Mouse (Mus musculus): Measurements from ENCODE around the gene Tmem97.

Tmem97 gene

GRCm38 (mm10) chr11:78531515-78531914 lies 19.1 kb downstream of the Tmem97 start:
- ChIA-PET POLR2A (interaction anchor here in 2 of 4 experiments (0.8 to 1.8 kb wide), 4 partner anchors 10 to 20 kb away, joined by 3 to 7 read pairs (median 4); partner anchors contain the start of genes Poldip2 (in 2 of the 2) and Tmem199 (in 2 of the 2)), CTCF (interaction anchor here in 2 of 4 experiments (0.6 to 0.9 kb wide), 2 partner anchors 77 to 293 kb away, joined by 3 read pairs; no protein-coding TSS in a partner anchor)

DNA sequence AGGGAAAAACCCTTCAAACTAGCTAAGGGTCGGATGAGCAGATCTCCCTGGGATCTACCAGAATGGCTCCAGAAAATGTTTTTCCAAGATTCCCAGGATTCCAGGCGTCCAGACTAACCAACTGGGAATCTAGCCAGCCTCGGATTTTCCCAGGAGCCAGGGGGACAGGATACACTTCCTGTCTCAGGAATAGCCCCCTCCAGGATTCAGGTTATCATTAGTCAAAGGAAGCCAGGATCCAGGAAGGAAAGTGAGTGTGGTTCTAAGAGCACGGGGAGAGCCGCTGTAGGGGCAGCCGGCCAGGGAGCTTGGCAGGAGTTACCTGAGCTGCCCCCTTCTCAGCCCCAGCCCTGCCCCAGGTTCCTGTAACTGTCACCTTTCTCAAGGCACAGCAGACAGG lies 19.5 kb downstream of the Tmem97 start:
- CTCF ChIA-PET, result interaction anchor here in 1 of 4 experiments (0.9 kb wide), 1 partner anchor 294 kb away, joined by 3 read pairs; no protein-coding TSS in a partner anchor

GRCm38 (mm10) chr11:78530001-78530400 lies 20.6 kb downstream of the Tmem97 start:
- POLR2A ChIA-PET, result interaction anchor here in 2 of 4 experiments (0.6 to 1.8 kb wide), 7 partner anchors 8 to 20 kb away, joined by 3 to 7 read pairs (median 3); partner anchors contain the start of genes Poldip2 (in 2 of the 2) and Tmem199 (in 2 of the 2)
- CTCF ChIA-PET, result interaction anchor here in 1 of 4 experiments (0.6 kb wide), 1 partner anchor 891 kb away, joined by 5 read pairs; no protein-coding TSS in a partner anchor

More for the DNA sequence above, 19.5 kb downstream of the Tmem97 start:
- POLR2A ChIA-PET, result interaction anchor here (0.6 to 1.8 kb wide), 7 partner anchors 8 to 19 kb away, joined by 3 to 7 read pairs (median 3); partner anchors contain the start of genes Poldip2 (in 2 of the 4) and Tmem199 (in 2 of the 4)

- ChIA-PET POLR2A (interaction anchor here in 2 of 4 experiments (0.5 to 9.4 kb wide), 9 partner anchors 9 to 274 kb away, joined by 3 to 107 read pairs (median 6); partner anchors contain the start of genes Ift20 (in 2 of the 2), Poldip2 (in 2 of the 2), Tmem199 (in 2 of the 2) and Tnfaip1 (in 2 of the 2)), CTCF (interaction anchor here in 1 of 4 experiments (1.2 kb wide), 1 partner anchor 13 kb away, joined by 3 read pairs; no protein-coding TSS in a partner anchor)
Measured at GRCm38 (mm10) chr11:78528714-78529113, 21.9 kb downstream of the Tmem97 start.

DNA sequence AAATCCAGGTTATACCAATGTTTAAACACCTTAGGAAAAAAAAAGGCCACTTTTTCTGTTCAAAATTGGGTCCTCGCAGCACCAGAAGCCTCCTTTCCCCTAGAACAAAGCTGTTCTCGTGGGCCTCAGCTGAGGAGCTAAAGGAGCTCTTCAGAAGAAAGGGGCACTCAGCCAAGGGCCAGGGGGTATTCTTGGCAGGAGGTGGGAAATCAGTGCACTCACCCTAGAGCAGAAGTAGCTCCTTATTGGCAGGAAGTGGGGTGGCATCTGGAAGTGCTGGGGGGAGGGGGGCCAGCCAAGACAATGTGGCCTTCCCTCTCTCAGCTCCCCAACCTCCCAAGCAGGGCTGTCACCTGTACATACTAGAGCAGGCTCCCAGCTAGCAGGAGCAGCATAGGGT lies 25.7 kb downstream of the Tmem97 start:
- ChIA-PET CTCF (interaction anchor here in 3 of 4 experiments (0.5 to 1.6 kb wide), 6 partner anchors 9 to 396 kb away, joined by 3 to 7 read pairs (median 4); partner anchors contain the start of gene Nos2 (in 1 of the 3)), POLR2A (interaction anchor here (0.6 to 9.4 kb wide), 18 partner anchors 8 to 41 kb away, joined by 3 to 107 read pairs (median 5); partner anchors contain the start of genes Ift20 (in 3 of the 4), Poldip2 (in 3 of the 4), Tmem199 (in 3 of the 4) and Tnfaip1 (in 3 of the 4))

GRCm38 (mm10) chr11:78523241-78523955 lies 27.2 kb downstream of the Tmem97 start:
- POLR2A ChIA-PET, result interaction anchor here (0.5 to 9.4 kb wide), 15 partner anchors 7 to 81 kb away, joined by 3 to 107 read pairs (median 8); partner anchors contain the start of genes Ift20 (in 2 of the 4), Poldip2 (in 2 of the 4), Tmem199 (in 2 of the 4) and Tnfaip1 (in 2 of the 4)
- CTCF ChIA-PET, result interaction anchor here in 2 of 4 experiments (0.6 to 2.5 kb wide), 2 partner anchors 12 to 42 kb away, joined by 3 to 8 read pairs; partner anchors contain the start of genes Ift20 (in 1 of the 2) and Tnfaip1 (in 1 of the 2)

DNA sequence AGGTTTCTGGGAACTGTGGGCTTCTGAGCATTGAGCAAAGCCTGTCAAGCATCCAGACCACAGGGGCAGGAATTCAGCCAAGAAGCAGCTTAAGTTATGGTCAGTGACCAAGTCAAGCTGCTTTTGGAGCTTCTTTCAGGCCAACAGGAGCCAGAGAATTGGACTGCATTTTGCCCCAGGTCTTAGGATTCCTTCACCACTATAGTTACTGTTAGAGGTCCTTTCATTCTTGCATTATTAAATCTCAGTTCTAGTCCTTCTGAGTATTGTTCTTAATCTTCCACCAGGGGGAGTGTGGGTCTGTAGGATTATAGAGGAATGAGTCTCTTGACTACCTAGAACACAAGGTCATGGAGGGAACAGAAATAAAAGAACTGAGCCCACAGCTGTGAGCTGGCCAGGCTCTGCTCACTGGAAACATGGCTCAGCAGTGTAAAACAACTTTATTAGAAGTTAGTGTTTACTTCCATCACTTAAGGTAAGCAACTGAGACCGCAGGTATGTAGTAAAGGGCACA lies 28.0 kb downstream of the Tmem97 start:
- CTCF ChIA-PET, result interaction anchor here in 3 of 4 experiments (0.6 to 2.5 kb wide), 3 partner anchors 13 to 1210 kb away, joined by 3 to 8 read pairs (median 7); partner anchors contain the start of genes Ift20 (in 1 of the 3) and Tnfaip1 (in 1 of the 3)

DNA sequence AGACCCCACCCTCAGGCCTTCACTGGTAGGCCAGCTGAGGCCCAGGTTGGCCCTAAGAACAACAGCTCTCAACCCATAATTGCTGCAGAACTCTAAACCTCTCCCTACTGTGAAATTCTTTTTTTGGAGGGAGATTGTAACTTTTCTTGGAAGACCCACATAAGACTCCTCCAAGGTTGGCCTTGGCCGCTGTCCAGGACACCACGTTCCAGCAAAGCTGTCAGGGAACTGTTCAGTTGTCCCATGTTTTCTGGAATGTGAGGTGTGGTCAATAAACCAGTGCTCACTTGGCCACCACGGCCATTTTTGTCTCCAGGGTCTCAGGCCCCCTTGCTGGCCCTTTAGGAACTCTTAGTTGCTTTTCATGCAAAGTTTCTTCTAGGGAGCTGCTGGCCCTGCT lies 28.7 kb downstream of the Tmem97 start:
- POLR2A ChIA-PET, result interaction anchor here in 3 of 4 experiments (0.8 to 9.4 kb wide), 15 partner anchors 9 to 56 kb away, joined by 3 to 107 read pairs (median 5); partner anchors contain the start of genes Ift20 (in 3 of the 3), Tnfaip1 (in 3 of the 3), Poldip2 (in 2 of the 3) and Tmem199 (in 2 of the 3)
- CTCF ChIA-PET, result interaction anchor here in 3 of 4 experiments (0.6 to 2.5 kb wide), 3 partner anchors 14 to 1210 kb away, joined by 4 to 8 read pairs (median 7); partner anchors contain the start of genes Ift20 (in 1 of the 3) and Tnfaip1 (in 1 of the 3)

More for the DNA sequence above, 28.0 kb downstream of the Tmem97 start:
- POLR2A ChIA-PET, result interaction anchor here in 2 of 4 experiments (1.1 to 9.4 kb wide), 13 partner anchors 8 to 57 kb away, joined by 3 to 107 read pairs (median 4); partner anchors contain the start of genes Ift20 (in 2 of the 2), Poldip2 (in 2 of the 2), Tmem199 (in 2 of the 2) and Tnfaip1 (in 2 of the 2)

- POLR2A ChIA-PET, result interaction anchor here in 3 of 4 experiments (0.7 to 4.5 kb wide), 9 partner anchors 7 to 158 kb away, joined by 3 to 38 read pairs (median 7); partner anchors contain the start of genes Ift20 (in 2 of the 3), Tnfaip1 (in 2 of the 3), Sarm1 (in 1 of the 3) and Slc46a1 (in 1 of the 3)
- CTCF ChIA-PET, result interaction anchor here in 2 of 4 experiments (0.5 to 1.9 kb wide), 3 partner anchors 17 to 406 kb away, joined by 3 to 6 read pairs (median 5); partner anchors contain the start of genes Ift20 (in 1 of the 2) and Tnfaip1 (in 1 of the 2)
Measured at GRCm38 (mm10) chr11:78518931-78519330, 31.6 kb downstream of the Tmem97 start.

DNA sequence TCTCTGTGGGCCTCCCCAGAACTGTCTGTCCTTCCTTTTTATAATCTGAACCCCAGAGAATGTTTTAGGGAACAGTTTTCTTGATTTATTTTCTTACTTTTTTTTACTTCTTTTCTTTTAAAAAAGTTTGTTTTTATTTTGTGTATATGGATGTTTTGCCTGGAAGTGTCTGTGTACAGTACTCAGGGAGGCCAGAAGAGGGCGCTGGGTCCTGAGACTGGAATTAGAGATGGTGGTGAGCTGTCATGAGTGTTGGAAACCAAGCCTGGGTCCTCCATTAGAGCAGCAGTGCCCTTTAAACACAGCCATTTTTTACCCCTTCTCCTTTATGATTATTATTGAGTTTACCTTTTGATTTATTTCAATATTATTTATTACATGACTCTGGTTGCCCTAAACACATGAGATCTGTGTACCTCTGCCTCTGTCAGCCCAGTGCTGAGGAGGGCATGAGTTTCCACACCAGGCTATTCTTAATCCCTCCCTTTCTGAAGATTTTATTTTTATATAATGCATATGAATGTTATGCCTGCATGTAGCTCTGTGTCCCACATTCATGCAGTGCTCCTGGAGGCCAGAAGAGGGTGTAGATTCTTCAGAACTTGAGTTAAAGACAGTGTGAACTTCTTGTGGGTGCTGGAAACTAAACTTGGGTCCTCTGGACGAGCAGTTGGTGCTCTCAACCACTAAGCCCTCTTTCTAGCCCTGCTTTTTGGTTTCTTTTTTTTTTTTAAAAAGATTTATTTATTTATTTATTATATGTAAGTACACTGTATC lies 34.8 kb downstream of the Tmem97 start:
- ChIA-PET CTCF (interaction anchor here (0.6 to 1.9 kb wide), 28 partner anchors 9 to 450 kb away, joined by 3 to 12 read pairs (median 4); partner anchors contain the start of genes Vtn (in 2 of the 4), Ift20 (in 1 of the 4), Sarm1 (in 1 of the 4) and Slc46a1 (in 1 of the 4)), POLR2A (interaction anchor here (0.7 to 4.5 kb wide), 15 partner anchors 9 to 774 kb away, joined by 3 to 38 read pairs (median 3); partner anchors contain the start of genes Ift20 (in 2 of the 4), Tnfaip1 (in 2 of the 4), Nlk (in 1 of the 4) and Sarm1 (in 1 of the 4))

GRCm38 (mm10) chr11:78513106-78513790 lies 37.3 kb downstream of the Tmem97 start:
- ChIA-PET CTCF (interaction anchor here in 2 of 4 experiments (0.7 to 1.1 kb wide), 2 partner anchors 32 to 58 kb away, joined by 3 read pairs; no protein-coding TSS in a partner anchor), POLR2A (interaction anchor here in 3 of 4 experiments (0.7 to 1.8 kb wide), 18 partner anchors 8 to 58 kb away, joined by 3 to 76 read pairs (median 7); partner anchors contain the start of genes Sarm1 (in 3 of the 3), Ift20 (in 2 of the 3), Tnfaip1 (in 2 of the 3) and Slc46a1 (in 1 of the 3))

- POLR2A ChIA-PET, result interaction anchor here (0.5 to 1.7 kb wide), 79 partner anchors 9 to 1462 kb away, joined by 3 to 76 read pairs (median 5); partner anchors contain the start of genes Ift20 (in 3 of the 4), Sarm1 (in 3 of the 4), Tmem97 (in 3 of the 4) and Tnfaip1 (in 3 of the 4)
- CTCF ChIA-PET, result interaction anchor here in 3 of 4 experiments (0.6 to 1.4 kb wide), 7 partner anchors 50 to 440 kb away, joined by 3 to 6 read pairs (median 3); no protein-coding TSS in a partner anchor
Measured at GRCm38 (mm10) chr11:78512025-78512957, 38.3 kb downstream of the Tmem97 start, which contains the start of the genes Tmem199 and Poldip2. Gene Tmem199, minus strand, starts transcription at chr11:78512172. Gene Poldip2, plus strand, starts transcription at chr11:78512193.

DNA sequence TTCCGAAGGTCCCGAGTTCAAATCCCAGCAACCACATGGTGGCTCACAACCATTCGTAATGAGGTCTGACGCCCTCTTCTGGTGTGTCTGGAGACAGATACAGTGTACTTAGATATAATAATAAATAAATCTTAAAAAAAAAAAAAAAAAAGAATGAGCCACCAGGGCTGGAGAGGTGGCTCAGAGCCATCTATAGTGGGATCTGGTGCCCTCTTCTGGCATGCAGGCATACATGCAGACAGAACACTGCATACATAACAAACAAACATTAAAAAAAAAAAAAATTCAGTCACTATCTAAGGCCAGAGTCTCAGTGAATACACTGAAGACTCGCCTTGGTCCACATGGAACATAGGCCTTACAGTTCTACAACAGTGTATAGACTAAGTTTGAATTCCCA lies 41.4 kb downstream of the Tmem97 start:
- CTCF ChIA-PET, result interaction anchor here in 2 of 4 experiments (1.6 to 1.9 kb wide), 2 partner anchors 12 to 53 kb away, joined by 5 to 7 read pairs; partner anchors contain the start of gene Sarm1 (in 1 of the 2)
- POLR2A ChIA-PET, result interaction anchor here in 3 of 4 experiments (0.6 to 3.6 kb wide), 6 partner anchors 11 to 143 kb away, joined by 3 to 19 read pairs (median 5); partner anchors contain the start of genes Ift20 (in 1 of the 3), Sarm1 (in 1 of the 3), Tnfaip1 (in 1 of the 3) and Vtn (in 1 of the 3)

- POLR2A ChIA-PET, result interaction anchor here in 3 of 4 experiments (0.6 to 1.3 kb wide), 9 partner anchors 14 to 49 kb away, joined by 3 to 7 read pairs (median 3); partner anchors contain the start of genes Ift20 (in 2 of the 3), Tnfaip1 (in 2 of the 3) and Slc46a1 (in 1 of the 3)
Measured at GRCm38 (mm10) chr11:78505430-78505829, 45.1 kb downstream of the Tmem97 start.

More at GRCm38 (mm10) chr11:78505430-78505829, 45.1 kb downstream of the Tmem97 start:
- CTCF ChIA-PET, result interaction anchor here in 2 of 4 experiments (0.7 to 1.1 kb wide), 3 partner anchors 17 to 145 kb away, joined by 3 to 4 read pairs (median 4); no protein-coding TSS in a partner anchor

Data from embryonic stem cell, embryonic (primary cell).